Mouse (Mus musculus) naive thymus-derived CD4-positive, alpha-beta T cell, adult 2 months (primary cell): ENCODE data around the gene Cdk2ap2.
"Not testable (repeated sequence)": the region's sequence is repeated elsewhere in the genome, so short reads cannot be mapped to it uniquely, and the experiment has no call there.

Source experiments
- DNase-seq: peaks from one replicate; pipeline ENCODE4 v3.0.0-alpha.2; 2011; ENCODE audit warnings: low read depth

Cdk2ap2 gene

GRCm38 (mm10) chr19:4096642-4097440 is at the start of gene Cdk2ap2:
Gene Cdk2ap2 (plus strand): TSS chr19:4097182.
- DNase-seq: peak; percentile 98

- peak; percentile 93 for DNase-seq
These were observed 49.1 kb upstream of the Cdk2ap2 start for GRCm38 (mm10) chr19:4047859-4048258.

GRCm38 (mm10) chr19:4049069-4049468 is 47.9 kb upstream of the Cdk2ap2 start:
- DNase-seq: not testable (repeated sequence)

- DNase-seq: peak; percentile 40
These were observed 46.0 kb upstream of the Cdk2ap2 start for GRCm38 (mm10) chr19:4051016-4051415.

GRCm38 (mm10) chr19:4051741-4052515 is 45.1 kb upstream of the Cdk2ap2 start:
- peak; percentile 85 for DNase-seq

- DNase-seq: no peak
These were observed 44.4 kb upstream of the Cdk2ap2 start for GRCm38 (mm10) chr19:4052516-4053030.

- no peak for DNase-seq
These were observed 42.4 kb upstream of the Cdk2ap2 start for GRCm38 (mm10) chr19:4054613-4055012.

- DNase-seq: no peak
These were observed 41.6 kb upstream of the Cdk2ap2 start for GRCm38 (mm10) chr19:4055216-4055946.

GRCm38 (mm10) chr19:4055947-4056693 is 40.9 kb upstream of the Cdk2ap2 start:
- no peak for DNase-seq

GRCm38 (mm10) chr19:4056727-4057126 is 40.3 kb upstream of the Cdk2ap2 start:
- DNase-seq: no peak

GRCm38 (mm10) chr19:4057389-4057788 is 39.6 kb upstream of the Cdk2ap2 start:
- no peak for DNase-seq

- no peak for DNase-seq
These were observed 39.0 kb upstream of the Cdk2ap2 start for GRCm38 (mm10) chr19:4057962-4058361.

- no peak for DNase-seq
These were observed 38.4 kb upstream of the Cdk2ap2 start for GRCm38 (mm10) chr19:4058581-4058980.

- DNase-seq: peak; percentile 88
These were observed 37.8 kb upstream of the Cdk2ap2 start, which contains the start of gene Gstp3 for GRCm38 (mm10) chr19:4059069-4059740. Gene Gstp3 (minus strand): TSS chr19:4059569.

- DNase-seq: peak; percentile 70
These were observed 36.7 kb upstream of the Cdk2ap2 start for GRCm38 (mm10) chr19:4060044-4060898.

GRCm38 (mm10) chr19:4060899-4061465 is 36.0 kb upstream of the Cdk2ap2 start:
- peak; percentile 69 for DNase-seq

- DNase-seq: not testable (repeated sequence)
These were observed 33.6 kb upstream of the Cdk2ap2 start for GRCm38 (mm10) chr19:4063357-4063756.

GRCm38 (mm10) chr19:4064501-4064900 is 32.5 kb upstream of the Cdk2ap2 start:
- DNase-seq: not testable (repeated sequence)

GRCm38 (mm10) chr19:4066280-4066679 is 30.7 kb upstream of the Cdk2ap2 start:
- peak; percentile 78 for DNase-seq
